ENCODE assay signal across 7 mouse cellular contexts in the genomic region with DNA sequence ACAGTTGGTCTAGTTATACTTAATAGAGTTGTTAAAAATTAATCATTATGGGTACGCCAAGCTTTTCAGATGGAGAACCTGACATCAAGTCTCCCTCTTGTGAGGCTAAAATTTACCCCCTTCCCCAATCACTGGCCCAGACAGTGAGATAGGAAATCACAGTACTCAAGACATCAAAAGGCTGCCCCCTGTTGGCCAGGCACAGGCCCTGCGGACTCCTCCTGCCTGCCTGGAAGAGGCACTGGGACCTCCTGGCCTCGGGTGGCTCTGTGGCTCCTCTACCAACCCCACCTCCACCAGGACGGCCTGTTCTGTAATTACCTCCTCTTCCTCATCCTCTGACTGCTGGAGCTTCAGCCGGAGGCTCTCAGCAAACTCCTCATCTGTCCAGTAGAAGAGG. TPM values are rescaled to one million over a fixed set of nuclear protein-coding genes. Genes with fewer than 3 reads are reported as not detected.
A peak's percentile ranks its signal among the peaks of the same experiment; 100 is the strongest.
DNase-seq lines count a peak whose midpoint lies in the region; TF ChIP-seq lines count a peak whose summit lies in the region.

No protein-coding gene starts in this region.

- no peaks in the 10 kb centered on the region for H3K36me3 ChIP-seq in ES-E14 (ENCODE audit: control insufficient read depth, insufficient read depth, low read length, poor library complexity, severe bottlenecking)

- no peaks in the 10 kb centered on the region for H3K9me3 ChIP-seq in ES-E14 (ENCODE audit: control insufficient read depth, insufficient read depth, low read depth, low read length)

- no peak overlapping the region for H3K9ac ChIP-seq in ES-E14 (ENCODE audit: insufficient read depth, low read depth, low read length, poor library complexity, severe bottlenecking)

- H3K4me1 ChIP-seq in ES-E14 (ENCODE audit: control insufficient read depth in 2 of 2, insufficient read depth in 2 of 2, low read length in 2 of 2, poor library complexity in 1 of 2), result peaks cover 0 to 6% of the 10 kb centered on the region in 2 experiments; a peak in 2 of 4 replicates

- no peak overlapping the region for H3K27ac ChIP-seq in ES-E14 (ENCODE audit: insufficient read depth, low read depth, low read length, poor library complexity, severe bottlenecking)

- in situ Hi-C loops in ES-E14 (cut with MboI; ENCODE audit: low sequenced_read_pairs in 2 of 2, unreplicated experiment in 2 of 2), result no loop called here

- H3K4me3 ChIP-seq in ES-E14 (ENCODE audit: insufficient read depth in 1 of 2, low read depth in 1 of 2, low read length in 2 of 2, poor library complexity in 1 of 2, severe bottlenecking in 1 of 2), result no peak overlapping the region

- peak; percentile 31 for DNase-seq in layer of hippocampus, adult 9-11 months
- no peak for DNase-seq in layer of hippocampus, adult 9-10 months (ENCODE audit: low spot score)
- peak; percentile 45 for DNase-seq in ES-E14 (ENCODE audit: low read depth, low spot score)
- peak; percentile 52 to 74 for DNase-seq in adrenal gland, postnatal 36 days
- DNase-seq in lung, postnatal 4 days, result peak; percentile 25 to 52
- DNase-seq in embryo, embryonic 9.5 days (ENCODE audit: extremely low spot score), result no peak
- no peak for DNase-seq in urinary bladder, adult 18-20 months (ENCODE audit: low spot score in 2 of 2)

TF ChIP-seq in ES-E14, 5 proteins besides CTCF, POLR2A, EP300 and RAD21:
- TF ChIP-seq HCFC1 (IDR thresholded peaks at IDR 0.05; ENCODE audit: borderline replicate concordance, insufficient read depth, low read length), result no peak
- no peak for TF ChIP-seq MAFK (IDR thresholded peaks at IDR 0.05; ENCODE audit: insufficient read depth, low read depth, low read length)
- no peak for TF ChIP-seq ZC3H11A (IDR thresholded peaks at IDR 0.05; ENCODE audit: borderline replicate concordance, low read depth, low read length)
- no peak for TF ChIP-seq ZNF384 (IDR thresholded peaks at IDR 0.05; ENCODE audit: low read depth, low read length)
- TF ChIP-seq CHD2 (IDR thresholded peaks at IDR 0.05; ENCODE audit: low read depth, low read length), result no peak

RNA-seq across cellular contexts. Expression of gene Hps1, which starts 2.0 kb away (rescaled TPM):
- total RNA-seq in ES-E14 (2012; rRNA removed), result 13.1 and 17.3 TPM in 2 replicates
- 10 to 100 TPM; 22.0 to 28.3 TPM for total RNA-seq in adrenal gland, postnatal 36 days (2021)

RNA-seq across cellular contexts. Expression of gene Pyroxd2, which starts 25.2 kb away (rescaled TPM):
- total RNA-seq in ES-E14 (2012; rRNA removed), result 0.26 TPM in 1 of 2 replicates, not detected in the other
- total RNA-seq in adrenal gland, postnatal 36 days (2021), result 10 to 100 TPM; 32.8 to 33.3 TPM

Comparison
In these comparisons a context has a peak if more than half of its experiments do, and no peak if none do; other contexts are left out.
1. DNase-seq: peak in layer of hippocampus, adult 9-11 months (single experiment), ES-E14 (single experiment), adrenal gland, postnatal 36 days (2 of 2) and lung, postnatal 4 days (2 of 2); none in layer of hippocampus, adult 9-10 months (single experiment), embryo, embryonic 9.5 days (single experiment) and urinary bladder, adult 18-20 months (0 of 2).
2. RNA of gene Pyroxd2, which starts 25.2 kb away (total RNA-seq): 32.8 to 33.3 TPM in adrenal gland, postnatal 36 days; 0.26 TPM in ES-E14; every median in the first group is over 10 times any median in the second.